Mouse (Mus musculus) heart, postnatal 4 days (tissue): ENCODE results near the gene Nsl1. TPM values are rescaled to one million over a fixed set of nuclear protein-coding genes. Genes with fewer than 3 reads are reported as not detected.
"Not testable (repeated sequence)": the region's sequence is repeated elsewhere in the genome, so short reads cannot be mapped to it uniquely, and the experiment has no call there.

Experiments
- DNase-seq: peaks from one replicate; pipeline ENCODE4 v3.0.0; 2021
- total RNA-seq, 2 experiments: library from RNA; stranded (reverse); gene quantifications; 2 replicates each; pipeline ENCODE4 v1.2.3; 2021

Nsl1 gene
- 1 to 10 TPM; 6.7 to 6.8 TPM for total RNA-seq

GRCm38 (mm10) chr1:191062781-191063485, at the start of gene Nsl1, which contains the start of gene Tatdn3:
Nsl1 (plus strand) TSS chr1:191063012.
Tatdn3 (minus strand) TSS chr1:191062932.
- peak; percentile 97 for DNase-seq

- no peak for DNase-seq
Observed at GRCm38 (mm10) chr1:191014271-191014670, 48.5 kb upstream of the Nsl1 start.

GRCm38 (mm10) chr1:191019803-191020202, 43.0 kb upstream of the Nsl1 start:
- DNase-seq, result no peak

GRCm38 (mm10) chr1:191020217-191020924, 42.4 kb upstream of the Nsl1 start:
- no peak for DNase-seq

- DNase-seq, result no peak
Observed at GRCm38 (mm10) chr1:191021016-191021415, 41.8 kb upstream of the Nsl1 start.

GRCm38 (mm10) chr1:191023140-191023539, 39.7 kb upstream of the Nsl1 start:
- no peak for DNase-seq

- not testable (repeated sequence) for DNase-seq
Observed at GRCm38 (mm10) chr1:191023806-191024205, 39.0 kb upstream of the Nsl1 start.

GRCm38 (mm10) chr1:191025016-191026012, 37.5 kb upstream of the Nsl1 start:
- DNase-seq, result peak; percentile 14

GRCm38 (mm10) chr1:191026021-191026713, 36.6 kb upstream of the Nsl1 start, which contains the start of gene Flvcr1:
Flvcr1 (minus strand) TSS chr1:191026158.
- peak; percentile 98 for DNase-seq

- no peak for DNase-seq
Observed at GRCm38 (mm10) chr1:191030182-191030581, 32.6 kb upstream of the Nsl1 start.

GRCm38 (mm10) chr1:191030922-191031425, 31.8 kb upstream of the Nsl1 start:
- DNase-seq, result not testable (repeated sequence)

GRCm38 (mm10) chr1:191035649-191036048, 27.2 kb upstream of the Nsl1 start:
- DNase-seq, result no peak

GRCm38 (mm10) chr1:191036554-191037334, 26.1 kb upstream of the Nsl1 start, which contains the start of gene Spata45:
Spata45 (plus strand) TSS chr1:191036639.
- no peak for DNase-seq

GRCm38 (mm10) chr1:191037999-191038398, 24.8 kb upstream of the Nsl1 start:
- DNase-seq, result no peak

GRCm38 (mm10) chr1:191041352-191041751, 21.5 kb upstream of the Nsl1 start:
- no peak for DNase-seq

GRCm38 (mm10) chr1:191042106-191042505, 20.7 kb upstream of the Nsl1 start:
- no peak for DNase-seq

GRCm38 (mm10) chr1:191042688-191043087, 20.1 kb upstream of the Nsl1 start:
- DNase-seq, result no peak

- no peak for DNase-seq
Observed at GRCm38 (mm10) chr1:191045264-191045663, 17.5 kb upstream of the Nsl1 start.

- no peak for DNase-seq
Observed at GRCm38 (mm10) chr1:191046231-191046824, 16.5 kb upstream of the Nsl1 start.

- DNase-seq, result no peak
Observed at GRCm38 (mm10) chr1:191053555-191053954, 9.3 kb upstream of the Nsl1 start.
